Mouse (Mus musculus) CH12.LX (cell line): ENCODE measurements around the gene Sec16a. TPM values are rescaled to one million over a fixed set of nuclear protein-coding genes. Genes with fewer than 3 reads are reported as not detected.

ENCODE experiments used
- DNase-seq: peaks from one replicate; pipeline ENCODE4 v3.0.0-alpha.2; 2013; ENCODE audit errors: extremely low read depth
- H3K27ac ChIP-seq: 2 replicates; pipeline ENCODE4 v1.5.1; 2012; ENCODE audit warnings: low read depth, mild to moderate bottlenecking, control low read depth, moderate library complexity; ENCODE audit not compliant: insufficient read depth
- H3K27me3 ChIP-seq: replicated peaks from 2 replicates; pipeline ENCODE3; 2012; ENCODE audit warnings: inconsistent platforms
- H3K36me3 ChIP-seq, 2 experiments: replicated peaks in 1 of 2; 2 replicates each; pipeline versions ENCODE3 to v1.6.1; 2012; ENCODE audit warnings: inconsistent platforms in 1 of 2, low read length in 1 of 2, mild to moderate bottlenecking in 1 of 2, mixed read lengths in 1 of 2, moderate library complexity in 1 of 2; ENCODE audit not compliant: control insufficient read depth in 1 of 2, insufficient read depth in 1 of 2
- H3K4me1 ChIP-seq, 2 experiments: 2 replicates each; pipeline ENCODE4 v1.6.1; 2012; ENCODE audit warnings: inconsistent platforms in 1 of 2, moderate library complexity in 1 of 2; ENCODE audit not compliant: insufficient read depth in 2 of 2, control insufficient read depth in 1 of 2
- H3K4me2 ChIP-seq: 2 replicates; pipeline ENCODE4 v1.6.1; 2012; ENCODE audit warnings: low read depth, mild to moderate bottlenecking, control low read depth; ENCODE audit not compliant: poor library complexity, insufficient read depth, severe bottlenecking
- H3K4me3 ChIP-seq, 3 experiments: fragments of 150-350 bp in 1 of 3; sonication (generic) in 1 of 3; replicated peaks in 1 of 3; 2 replicates each; pipeline versions ENCODE3 to v1.5.1; 2011 to 2012; ENCODE audit warnings: low read depth in 2 of 3, low read length in 2 of 3, mild to moderate bottlenecking in 2 of 3, moderate library complexity in 2 of 3, control low read depth in 1 of 3, improper control_type of control experiment in 1 of 3, inconsistent platforms in 1 of 3, mixed read lengths in 1 of 3; ENCODE audit not compliant: poor library complexity in 1 of 3
- H3K79me2 ChIP-seq: replicated peaks from 2 replicates; pipeline ENCODE4 v1.6.1; 2012; ENCODE audit warnings: mild to moderate bottlenecking, moderate library complexity; ENCODE audit not compliant: control insufficient read depth, poor library complexity, insufficient read depth, severe bottlenecking; ENCODE audit errors: extremely low read depth
- H3K9ac ChIP-seq: 2 replicates; pipeline ENCODE4 v1.6.1; 2012; ENCODE audit warnings: low read depth, mild to moderate bottlenecking, control low read depth, moderate library complexity; ENCODE audit not compliant: insufficient read depth
- H3K9me3 ChIP-seq: replicated peaks from 2 replicates; pipeline ENCODE3; 2012; ENCODE audit warnings: low read length, inconsistent platforms, mixed read lengths
- BHLHE40 ChIP-seq: IDR thresholded peaks from 2 replicates; pipeline ENCODE4 v1.6.1; 2011; ENCODE audit warnings: mild to moderate bottlenecking, low read depth, low read length, improper control_type of control experiment
- CHD2 ChIP-seq: IDR thresholded peaks from 2 replicates; pipeline ENCODE4 v1.6.1; 2011; ENCODE audit warnings: low read length, improper control_type of control experiment
- CTCF ChIP-seq, 2 experiments: IDR thresholded peaks in 1 of 2; conservative IDR thresholded peaks in 1 of 2; 2 replicates each; pipeline ENCODE4 v1.5.1; 2011 to 2012; ENCODE audit warnings: low read depth in 2 of 2, low read length in 2 of 2, improper control_type of control experiment in 1 of 2, inconsistent platforms in 1 of 2, mild to moderate bottlenecking in 1 of 2, moderate library complexity in 1 of 2
- E2F4 ChIP-seq: IDR thresholded peaks from 2 replicates; pipeline ENCODE4 v1.6.1; 2011; ENCODE audit warnings: low read depth, low read length, improper control_type of control experiment; ENCODE audit not compliant: insufficient replicate concordance
- ELF1 ChIP-seq: IDR thresholded peaks from 2 replicates; pipeline ENCODE4 v1.6.1; 2014; ENCODE audit warnings: low read depth, mild to moderate bottlenecking, inconsistent platforms, low read length, improper control_type of control experiment
- EP300 ChIP-seq: IDR thresholded peaks from 2 replicates; pipeline ENCODE4 v1.6.1; 2011; ENCODE audit warnings: low read length, improper control_type of control experiment
- GABPA ChIP-seq: IDR thresholded peaks from 2 replicates; pipeline ENCODE4 v1.6.1; 2012; ENCODE audit warnings: low read depth, low read length, improper control_type of control experiment, inconsistent platforms; ENCODE audit not compliant: insufficient replicate concordance
- IRF4 ChIP-seq: IDR thresholded peaks from 2 replicates; pipeline ENCODE4 v1.6.1; 2014; ENCODE audit warnings: low read depth, mild to moderate bottlenecking, inconsistent platforms, low read length, improper control_type of control experiment
- JUN ChIP-seq: IDR thresholded peaks from 2 replicates; pipeline ENCODE4 v1.6.1; 2011; ENCODE audit warnings: low read depth, mild to moderate bottlenecking, low read length, improper control_type of control experiment, moderate library complexity; ENCODE audit not compliant: insufficient read depth
- KAT2A ChIP-seq: IDR thresholded peaks from 2 replicates; pipeline ENCODE4 v1.6.1; 2012; ENCODE audit warnings: low read length, improper control_type of control experiment, inconsistent platforms; ENCODE audit not compliant: insufficient replicate concordance
- MAFK ChIP-seq: IDR thresholded peaks from 2 replicates; pipeline ENCODE4 v1.6.1; 2011; ENCODE audit warnings: low read length, improper control_type of control experiment; ENCODE audit not compliant: insufficient replicate concordance
- MAX ChIP-seq: IDR thresholded peaks from 2 replicates; pipeline ENCODE4 v1.6.1; 2011; ENCODE audit warnings: low read length, improper control_type of control experiment
- MEF2A ChIP-seq: IDR thresholded peaks from 2 replicates; pipeline ENCODE4 v1.6.1; 2014; ENCODE audit warnings: low read depth, mild to moderate bottlenecking, inconsistent platforms, low read length, improper control_type of control experiment, borderline replicate concordance
- MXI1 ChIP-seq: IDR thresholded peaks from 2 replicates; pipeline ENCODE4 v1.6.1; 2011; ENCODE audit warnings: mild to moderate bottlenecking, low read depth, low read length, improper control_type of control experiment
- MYC ChIP-seq: IDR thresholded peaks from 2 replicates; pipeline ENCODE4 v1.6.1; 2011; ENCODE audit warnings: low read depth, mild to moderate bottlenecking, improper control_type of control experiment, low read length
- NRF1 ChIP-seq: IDR thresholded peaks from 2 replicates; pipeline ENCODE4 v1.6.1; 2014; ENCODE audit warnings: low read depth, mild to moderate bottlenecking, inconsistent platforms, low read length, improper control_type of control experiment, moderate library complexity
- PAX5 ChIP-seq: IDR thresholded peaks from 2 replicates; pipeline ENCODE4 v1.6.1; 2012; ENCODE audit warnings: low read length, inconsistent platforms, mixed read lengths
- POLR2A ChIP-seq: IDR thresholded peaks from 2 replicates; pipeline ENCODE4 v1.6.1; 2011; ENCODE audit warnings: low read depth, mild to moderate bottlenecking, improper control_type of control experiment, low read length
- POLR2AphosphoS2 ChIP-seq: IDR thresholded peaks from 2 replicates; pipeline ENCODE4 v1.6.1; 2011; ENCODE audit warnings: low read depth, low read length, improper control_type of control experiment
- RCOR1 ChIP-seq: conservative IDR thresholded peaks from 2 replicates; pipeline ENCODE4 v1.6.1; 2012; ENCODE audit warnings: low read depth, mild to moderate bottlenecking, inconsistent platforms, low read length, improper control_type of control experiment
- SIN3A ChIP-seq: IDR thresholded peaks from 2 replicates; pipeline ENCODE4 v1.6.1; 2012; ENCODE audit warnings: low read length, improper control_type of control experiment, inconsistent platforms
- SMC3 ChIP-seq: IDR thresholded peaks from 2 replicates; pipeline ENCODE4 v1.6.1; 2011; ENCODE audit warnings: low read depth, low read length, improper control_type of control experiment
- TBP ChIP-seq: conservative IDR thresholded peaks from 2 replicates; pipeline ENCODE4 v1.6.1; 2011; ENCODE audit warnings: low read depth, low read length, improper control_type of control experiment
- TCF12 ChIP-seq: IDR thresholded peaks from 2 replicates; pipeline ENCODE4 v1.6.1; 2014; ENCODE audit warnings: low read depth, mild to moderate bottlenecking, inconsistent platforms, low read length, improper control_type of control experiment
- UBTF ChIP-seq: IDR thresholded peaks from 2 replicates; pipeline ENCODE4 v1.6.1; 2012; ENCODE audit warnings: low read depth, mild to moderate bottlenecking, inconsistent platforms, low read length, improper control_type of control experiment, moderate library complexity
- USF1 ChIP-seq: IDR thresholded peaks from 2 replicates; pipeline ENCODE4 v1.6.1; 2014; ENCODE audit warnings: low read depth, mild to moderate bottlenecking, inconsistent platforms, low read length, improper control_type of control experiment
- ZC3H11A ChIP-seq: IDR thresholded peaks from 2 replicates; pipeline ENCODE4 v1.6.1; 2012; ENCODE audit warnings: low read depth, mild to moderate bottlenecking, inconsistent platforms, low read length, improper control_type of control experiment
- ZMIZ1 ChIP-seq: IDR thresholded peaks from 2 replicates; pipeline ENCODE4 v1.6.1; 2012; ENCODE audit warnings: low read depth, mild to moderate bottlenecking, inconsistent platforms, low read length, improper control_type of control experiment
- ZNF384 ChIP-seq: IDR thresholded peaks from 2 replicates; pipeline ENCODE4 v1.6.1; 2012; ENCODE audit warnings: low read depth, low read length, improper control_type of control experiment, inconsistent platforms
- dilution Hi-C: fragments of 300-500 bp; cut with MboI; formaldehyde crosslinking; loops from 2 replicates; pipeline ENCODE4 v1.14.3; 2020; ENCODE audit warnings: low sequenced_read_pairs; ENCODE audit not compliant: extremely low pct_unique_long_range_greater_than_20kb, extremely low pct_ligation_motif_present
- in situ Hi-C: fragments of 300-500 bp; cut with MboI; formaldehyde crosslinking; loops from 3 replicates; pipeline ENCODE4 v1.14.3; 2019; ENCODE audit warnings: low sequenced_read_pairs, low pct_ligation_motif_present, low pct_unique_long_range_greater_than_20kb, mixed read lengths
- polyA plus RNA-seq: library from polyadenylated mRNA; unstranded; fragments of >175 nt; gene quantifications from 2 replicates; pipeline ENCODE4 v1.2.1, GENCODE M21; 2012; ENCODE audit warnings: low read depth; ENCODE audit not compliant: insufficient read length
- total RNA-seq, 2 experiments: library from RNA; depleted of rRNA; stranded (reverse); fragments of 300-350 nt in 1 of 2; fragments of >200 nt in 1 of 2; gene quantifications; 2 replicates each; pipeline ENCODE4 v1.2.3; 2012 to 2014

Gene Sec16a
- total and polyA plus RNA-seq, 3 experiments = 22.8 to 38.9 (median 31.8) TPM

DNA sequence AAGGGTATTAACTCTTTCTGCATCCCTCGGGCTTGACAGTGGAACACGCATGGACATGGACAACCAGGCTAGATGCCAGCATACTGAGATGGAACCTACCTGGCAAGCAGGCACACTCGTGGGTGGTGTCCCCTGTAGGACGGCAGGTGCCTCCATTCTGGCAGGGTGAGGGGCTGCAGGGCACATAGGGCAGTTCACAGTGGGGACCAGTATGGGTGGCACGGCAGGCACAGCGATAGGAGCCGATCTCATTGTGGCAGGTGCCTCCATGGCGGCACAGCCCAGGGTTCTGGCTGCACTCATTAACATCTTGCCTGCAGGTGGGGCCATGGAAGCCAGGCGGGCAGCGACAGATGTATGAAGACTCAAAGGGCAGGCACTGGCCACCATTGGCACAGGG is 39.2 kb upstream of the Sec16a start:
- dilution Hi-C loops (no loop called here), in situ Hi-C loops (no loop called here)
- Histone ChIP-seq H3K9ac (no peak overlapping the region), H3K36me3 (peaks cover 36 to 42% of the 10 kb centered on the region in 2 experiments), H3K79me2 (peaks cover 5% of the 10 kb centered on the region), H3K4me3 (peak overlapping the region in 1 of 3 experiments; percentile 51), H3K4me1 (peaks cover 71 to 79% of the 10 kb centered on the region in 2 experiments), H3K4me2 (peak overlapping the region; percentile 18; the same call in 1 of the 2 replicates), H3K27me3 (no peaks in the 10 kb centered on the region), H3K9me3 (peaks cover 4% of the 10 kb centered on the region), H3K27ac (peak overlapping the region; percentile 96)
- TF ChIP-seq E2F4 (no peak), CHD2 (no peak), SMC3 (no peak), TBP (no peak), MAX (no peak), RCOR1 (no peak), PAX5 (no peak), IRF4 (no peak), MYC (no peak), ZC3H11A (no peak), POLR2A (no peak), GABPA (no peak), KAT2A (no peak), EP300 (no peak), ZNF384 (no peak), CTCF (conservative IDR thresholded peaks at IDR 0.05 in 1 of 2, IDR thresholded peaks at IDR 0.05 in 1 of 2; ENCODE audit: low read depth in 2 of 2, low read length in 2 of 2) (no peak), USF1 (no peak)
- DNase-seq = no peak

DNA sequence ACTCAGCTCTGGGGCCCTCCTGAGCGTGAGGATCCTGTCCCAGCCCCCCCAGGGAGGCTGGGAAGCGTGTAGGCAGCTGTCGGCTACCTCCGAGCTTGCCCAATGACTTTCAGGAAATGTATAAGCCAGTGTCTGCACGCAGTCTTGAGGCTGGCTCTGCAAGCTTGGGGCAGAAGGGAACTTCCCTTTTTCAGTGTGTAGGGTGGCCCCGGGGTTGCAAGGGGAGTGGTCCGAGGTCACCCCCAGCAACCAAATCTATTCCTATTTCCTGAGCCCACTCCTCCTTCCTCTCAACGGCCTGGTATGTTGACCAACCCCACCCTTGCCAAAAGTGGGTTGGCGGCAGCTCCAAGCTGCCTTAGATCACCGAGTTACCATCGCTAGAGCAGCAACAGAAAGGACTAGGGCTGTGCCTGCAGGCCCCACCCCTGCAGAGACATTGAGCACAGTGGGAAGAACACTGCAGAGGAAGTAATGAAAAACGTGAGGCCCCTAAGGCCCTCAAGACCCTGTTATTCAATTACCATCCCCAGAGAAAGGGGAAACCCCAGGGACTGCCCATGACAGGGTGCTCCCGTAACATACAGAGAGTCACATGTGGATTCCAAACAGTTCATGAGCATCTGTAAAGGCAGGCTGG is 38.3 kb upstream of the Sec16a start:
- Histone ChIP-seq H3K4me2 (peak overlapping the region; percentile 83), H3K27ac (peak overlapping the region; percentile 96), H3K36me3 (peaks cover 44 to 50% of the 10 kb centered on the region in 2 experiments), H3K9ac (peak overlapping the region; percentile 42; the same call in 1 of the 2 replicates), H3K9me3 (peaks cover 4% of the 10 kb centered on the region), H3K4me1 (peaks cover 64 to 79% of the 10 kb centered on the region in 2 experiments), H3K4me3 (peak overlapping the region in 1 of 3 experiments; percentile 27), H3K79me2 (peaks cover 5% of the 10 kb centered on the region), H3K27me3 (no peaks in the 10 kb centered on the region)
- dilution Hi-C loops = no loop called here
- peak; percentile 96 for DNase-seq
- in situ Hi-C loops = no loop called here
- TF ChIP-seq MXI1 = peak; percentile 91
- TF ChIP-seq IRF4 = peak; percentile 73
- TF ChIP-seq TBP = 0 out of 2 replicates have a peak, but pooled peaks have one; percentile 4
- no peak for TF ChIP-seq ZC3H11A
- TF ChIP-seq POLR2AphosphoS2 = 0 out of 2 replicates have a peak, but pooled peaks have one; percentile 68
- TF ChIP-seq ELF1 = peak; percentile 56
- TF ChIP-seq BHLHE40 = peak; percentile 99
- no peak; the same call in 1 of the 2 replicates for TF ChIP-seq POLR2A
- TF ChIP-seq CHD2 = peak; percentile 60
- peak; percentile 78 for TF ChIP-seq MAFK
- TF ChIP-seq NRF1 = 0 out of 2 replicates have a peak, but pooled peaks have one; percentile 27
- 0 out of 2 replicates have a peak, but pooled peaks have one; percentile 57 for TF ChIP-seq KAT2A
- TF ChIP-seq RCOR1 = peak; percentile 87
- TF ChIP-seq MEF2A = peak; percentile 88
- TF ChIP-seq UBTF = no peak
- TF ChIP-seq MYC = peak; percentile 92
- TF ChIP-seq JUN = 0 out of 2 replicates have a peak, but pooled peaks have one; percentile 39
- peak; percentile 90 for TF ChIP-seq TCF12
- TF ChIP-seq SMC3 = peak; percentile 16
- peak; percentile 86 for TF ChIP-seq EP300
- peak; percentile 43 for TF ChIP-seq USF1
- peak; percentile 65; the same call in 1 of the 2 replicates for TF ChIP-seq ZMIZ1
- peak; percentile 84; the same call in 1 of the 2 replicates for TF ChIP-seq SIN3A
